Mouse (Mus musculus) cerebellum, adult (tissue): ENCODE measurements around the gene H2-Q2.
"Not testable (repeated sequence)": the region's sequence is repeated elsewhere in the genome, so short reads cannot be mapped to it uniquely, and the experiment has no call there.

ENCODE experiments used
- ATAC-seq: cut with Nextera tagmentation; 2 replicates; pipeline ENCODE4 v1.9.2; 2017; ENCODE audit warnings: mild to moderate bottlenecking, moderate library complexity, mixed read lengths; ENCODE audit not compliant: insufficient number of reproducible peaks, low FRiP score, low TSS enrichment

H2-Q2 gene

DNA sequence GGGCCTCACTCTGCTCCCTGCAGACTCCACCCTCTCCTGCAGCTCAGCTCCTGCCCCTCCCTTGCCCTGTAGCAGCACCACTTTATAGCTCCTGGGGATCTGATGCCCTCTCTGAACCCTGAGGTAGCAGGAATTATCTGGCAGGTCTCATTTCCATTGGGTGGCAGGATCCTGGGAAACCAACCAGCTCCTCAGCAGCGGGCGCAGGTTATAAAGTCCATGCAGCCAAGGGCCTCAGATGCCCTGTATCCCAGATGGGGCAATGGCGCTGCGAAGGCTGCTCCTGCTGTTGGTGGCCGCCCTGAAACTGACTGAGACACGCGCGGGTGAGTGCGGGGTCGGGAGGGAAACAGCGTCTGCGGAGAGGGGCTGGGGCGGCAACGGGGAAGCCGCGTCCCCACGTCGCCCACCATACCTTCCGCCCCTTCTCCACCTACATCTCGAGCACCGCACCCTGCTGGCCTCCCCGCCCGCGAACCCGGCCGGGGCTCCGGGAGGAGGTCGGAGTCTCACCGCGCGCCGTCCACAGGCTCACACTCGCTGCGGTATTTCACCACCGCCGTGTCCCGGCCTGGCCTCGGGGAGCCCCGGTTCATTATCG, at the start of gene H2-Q2:
Gene H2-Q2 (plus strand): TSS at position 172 of the 601 bp plus-strand sequence.
- no peak for ATAC-seq

DNA sequence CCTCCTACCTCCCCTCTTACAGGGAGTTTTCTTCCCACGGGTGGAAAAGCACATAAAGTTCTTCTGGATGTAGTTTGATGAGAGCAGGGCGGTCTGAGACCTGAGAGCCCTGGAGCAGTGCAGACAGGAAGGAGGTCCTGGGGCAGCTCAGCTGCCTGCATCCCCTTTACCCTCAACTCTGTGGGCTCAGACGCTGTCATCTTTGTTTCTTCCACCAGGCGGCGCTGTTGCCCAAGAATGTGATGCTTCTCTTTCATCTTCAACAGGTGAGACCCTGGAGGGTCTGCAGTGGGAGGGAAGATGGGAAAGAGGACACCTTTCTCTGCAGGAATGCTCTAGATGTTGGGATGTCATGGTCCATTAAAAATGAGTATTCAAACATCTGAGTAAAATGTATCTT, 46.2 kb upstream of the H2-Q2 start:
- not testable (repeated sequence) for ATAC-seq

- not testable (repeated sequence) for ATAC-seq
Observed at GRCm38 (mm10) chr17:35300261-35300945, 41.6 kb upstream of the H2-Q2 start.

DNA sequence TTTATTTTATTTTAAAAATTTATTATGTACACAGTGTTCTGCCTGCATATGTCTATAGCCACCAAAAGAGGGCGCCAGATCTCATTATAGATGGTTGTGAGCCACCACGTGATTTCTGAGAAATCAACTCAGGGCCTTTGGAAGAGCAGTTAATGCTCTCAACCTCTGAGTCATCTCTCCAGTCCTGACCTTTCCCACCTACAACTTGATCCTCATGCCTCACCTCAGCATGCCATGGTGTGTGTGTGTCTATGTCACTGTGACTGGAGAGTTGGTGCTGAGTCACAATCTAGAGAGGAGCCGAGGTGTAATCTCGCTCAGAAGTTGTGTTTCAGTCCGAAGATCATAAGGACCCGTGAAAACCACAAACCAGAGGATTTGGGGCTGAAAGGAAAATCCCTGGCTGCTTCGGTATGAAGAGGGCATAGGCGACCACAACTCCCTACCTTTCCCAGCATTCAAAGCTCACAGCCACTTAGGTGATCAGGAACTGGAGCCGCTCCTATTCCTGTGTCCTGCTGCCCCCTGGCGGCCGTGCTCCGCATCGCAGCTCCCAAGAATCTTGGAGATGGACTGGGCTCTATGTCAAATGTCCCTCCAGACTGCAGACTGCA, 40.3 kb upstream of the H2-Q2 start:
- no peak for ATAC-seq

DNA sequence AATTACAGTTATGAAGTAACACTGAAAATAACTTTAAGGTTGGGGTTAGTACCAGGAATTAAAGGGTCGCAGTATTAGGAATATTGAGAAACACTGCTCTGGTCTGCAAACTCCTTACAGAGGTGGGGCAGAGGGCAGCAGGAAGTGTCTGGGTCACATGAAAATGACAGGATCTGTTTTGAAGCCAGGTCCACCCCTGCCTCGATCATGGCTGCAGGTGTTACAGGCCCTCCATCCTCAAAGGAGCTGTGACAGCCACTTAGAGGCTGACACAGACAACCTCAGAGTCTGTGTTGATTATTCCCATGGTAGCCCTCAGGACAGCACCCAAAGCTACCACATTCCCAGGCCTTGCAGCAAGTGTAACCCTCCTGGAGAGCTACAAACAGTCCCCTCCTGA, 38.8 kb upstream of the H2-Q2 start:
- ATAC-seq: no peak

DNA sequence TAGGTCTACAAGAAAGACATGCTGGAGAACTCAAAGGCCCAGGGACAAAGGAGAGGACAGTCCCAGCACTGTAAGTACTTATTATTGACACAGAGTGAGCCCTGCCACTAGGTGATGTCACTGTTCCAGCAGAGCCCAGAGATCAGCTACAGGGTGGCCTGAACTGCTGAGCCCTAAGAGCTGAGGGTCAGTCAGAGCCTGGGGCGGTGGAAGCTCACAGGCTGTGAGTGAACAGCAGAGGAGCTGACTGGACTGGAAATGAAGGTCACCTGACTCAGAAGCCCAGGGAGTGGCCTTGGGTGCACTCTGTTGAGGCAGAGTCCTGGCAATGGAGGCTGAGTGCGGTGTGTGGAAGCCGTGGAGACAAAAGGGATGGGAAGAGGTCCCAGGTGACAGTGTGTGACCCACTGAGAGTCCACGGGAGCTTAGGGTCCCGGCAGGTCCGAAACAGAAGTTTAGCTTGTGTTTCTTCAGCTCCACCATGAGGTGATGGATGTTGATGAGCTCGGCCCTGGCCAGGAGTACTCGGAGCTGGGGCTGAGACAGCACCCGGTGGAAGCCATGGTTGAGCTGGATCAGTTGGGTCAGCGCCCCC, 38.2 kb upstream of the H2-Q2 start:
- ATAC-seq: no peak

GRCm38 (mm10) chr17:35304478-35304877, 37.6 kb upstream of the H2-Q2 start:
- ATAC-seq: no peak

GRCm38 (mm10) chr17:35304921-35305320, 37.1 kb upstream of the H2-Q2 start:
- ATAC-seq: not testable (repeated sequence)

- ATAC-seq: no peak
Observed at GRCm38 (mm10) chr17:35318671-35319070, 23.4 kb upstream of the H2-Q2 start.

- no peak for ATAC-seq
Observed at GRCm38 (mm10) chr17:35320327-35321081, 21.5 kb upstream of the H2-Q2 start, which contains the start of gene H2-Q1. Gene H2-Q1, plus strand, starts transcription at chr17:35320405.

GRCm38 (mm10) chr17:35325124-35325523, 16.9 kb upstream of the H2-Q2 start:
- not testable (repeated sequence) for ATAC-seq

DNA sequence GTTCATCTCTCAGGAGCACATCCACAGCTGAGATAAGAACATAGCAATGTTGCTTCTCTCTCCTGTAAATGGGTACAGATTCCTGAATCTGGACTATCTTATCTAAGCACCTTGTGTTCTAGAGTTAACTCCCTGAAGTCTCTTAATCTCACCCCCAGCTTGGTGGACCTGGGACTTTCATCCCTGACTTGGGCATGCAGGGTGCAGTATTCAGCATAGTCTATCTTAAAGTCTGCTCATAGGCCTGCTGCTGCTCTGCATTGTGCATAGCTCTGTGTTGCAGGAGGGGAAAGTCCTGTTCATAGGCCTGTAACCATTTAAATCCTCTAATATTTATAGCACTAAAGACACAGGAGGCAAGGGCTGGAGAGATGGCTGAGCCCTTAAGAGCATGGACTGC, 16.0 kb upstream of the H2-Q2 start:
- ATAC-seq: not testable (repeated sequence)

GRCm38 (mm10) chr17:35329714-35330113, 12.3 kb upstream of the H2-Q2 start:
- ATAC-seq: not testable (repeated sequence)

DNA sequence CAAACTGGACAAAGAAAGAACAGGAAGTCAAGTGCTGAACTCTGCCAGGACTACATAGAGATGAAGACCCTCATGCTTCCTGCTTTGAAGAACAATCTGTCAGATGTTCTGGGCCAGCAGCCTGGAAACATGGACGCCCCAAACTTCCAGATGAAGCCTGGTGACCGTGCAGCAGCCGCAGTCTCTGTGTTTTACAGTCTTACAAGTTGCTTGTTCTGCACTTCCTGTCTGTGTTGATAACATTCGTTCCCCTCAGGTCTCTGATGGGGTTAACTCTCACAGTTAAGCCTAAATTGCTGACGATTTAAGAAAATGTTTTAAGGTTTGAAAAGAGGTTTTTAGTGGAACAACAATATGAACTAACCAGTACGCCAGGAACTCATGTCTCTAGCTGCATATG, 10.5 kb upstream of the H2-Q2 start:
- not testable (repeated sequence) for ATAC-seq

GRCm38 (mm10) chr17:35342711-35343476, 852 bp downstream of the H2-Q2 start:
- ATAC-seq: no peak

- ATAC-seq: not testable (repeated sequence)
Observed at GRCm38 (mm10) chr17:35347659-35348058, 5.6 kb downstream of the H2-Q2 start.

DNA sequence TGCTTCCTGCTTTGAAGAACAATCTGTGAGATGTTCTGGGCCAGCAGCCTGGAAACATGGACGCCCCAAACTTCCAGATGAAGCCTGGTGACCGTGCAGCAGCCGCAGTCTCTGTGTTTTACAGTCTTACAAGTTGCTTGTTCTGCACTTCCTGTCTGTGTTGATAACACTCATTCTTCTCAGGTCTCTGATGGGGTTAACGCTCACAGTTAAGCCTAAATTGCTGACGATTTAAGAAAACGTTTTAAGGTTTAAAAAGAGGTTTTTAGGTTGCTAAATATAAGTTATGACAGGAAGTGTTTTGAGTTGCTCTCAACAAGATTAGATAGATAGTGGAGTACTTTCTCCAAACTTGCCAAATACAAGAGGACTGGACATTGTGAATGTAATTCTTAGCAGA, 11.2 kb downstream of the H2-Q2 start:
- ATAC-seq: not testable (repeated sequence)

GRCm38 (mm10) chr17:35354071-35354470, 12.0 kb downstream of the H2-Q2 start:
- no peak for ATAC-seq

DNA sequence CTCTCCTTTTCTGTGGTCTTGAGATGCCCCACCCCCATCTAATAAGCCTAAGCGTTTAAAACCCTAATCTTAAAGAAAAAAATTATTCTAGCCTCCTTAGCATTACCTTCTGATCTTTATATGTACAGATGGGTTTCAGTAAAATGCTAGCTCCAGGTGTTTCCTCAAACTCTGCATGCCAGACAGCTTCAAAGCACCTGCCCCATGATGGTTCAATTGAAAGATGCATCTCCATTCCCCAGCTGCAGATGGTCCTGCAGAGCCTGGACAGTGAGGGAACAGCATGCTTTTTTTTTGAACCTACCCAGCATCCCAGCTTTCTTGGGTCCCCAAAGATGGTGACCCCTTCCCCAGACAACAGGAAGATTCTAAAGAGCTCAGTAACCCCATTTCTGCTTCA, 15.0 kb downstream of the H2-Q2 start:
- ATAC-seq: no peak
